Mouse (Mus musculus): Measurements from ENCODE around the gene Gm15517.
"Not testable (repeated sequence)": the region's sequence is repeated elsewhere in the genome, so short reads cannot be mapped to it uniquely, and the experiment has no call there.

Gene Gm15517

DNA sequence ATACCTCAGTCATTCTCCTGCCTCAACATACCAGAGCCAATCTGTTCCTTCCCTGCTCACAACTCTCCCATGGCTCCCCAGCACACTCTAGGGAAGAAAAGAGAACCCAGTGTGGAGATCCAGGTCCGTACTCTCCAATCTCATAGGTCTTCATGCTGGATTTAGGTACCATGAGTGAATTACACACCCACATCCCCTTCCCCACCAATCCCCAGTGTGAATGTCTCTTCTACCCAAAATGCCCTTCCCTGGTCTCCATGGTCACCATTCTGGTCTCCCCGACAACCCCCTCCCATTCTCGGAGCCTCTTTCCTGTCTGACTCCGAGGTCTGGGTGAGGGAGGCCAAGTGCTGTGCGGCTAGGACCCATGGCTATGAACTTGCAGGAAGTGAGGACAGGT lies at the start of gene Gm15517:
TSS of gene Gm15517 (plus strand) at position 301 of the 400 bp plus-strand sequence.
- no peak for DNase-seq (ENCODE audit: low spot score in 2 of 2)

DNA sequence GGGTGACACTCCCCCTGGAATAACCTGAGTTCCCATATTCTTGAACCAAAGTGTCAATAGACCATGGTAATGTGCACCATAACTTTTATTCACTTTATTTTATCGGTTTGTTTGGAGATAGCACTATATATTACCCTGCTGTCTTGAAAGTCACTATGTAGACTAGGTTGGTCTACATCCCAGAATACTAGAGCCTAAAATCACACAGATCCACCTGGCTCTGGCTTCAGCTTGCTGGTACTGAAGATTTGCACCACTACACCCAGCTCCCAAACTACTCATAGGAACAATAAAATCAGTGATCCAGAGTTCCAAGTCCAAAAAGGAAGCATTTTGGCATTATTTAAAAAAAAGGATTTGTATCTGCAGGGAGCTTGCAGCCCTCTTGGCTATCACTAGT lies 45.6 kb upstream of the Gm15517 start, which contains the start of gene Klk1b5:
TSS of gene Klk1b5 (plus strand) at position 301 of the 400 bp plus-strand sequence.
- DNase-seq (ENCODE audit: low spot score in 2 of 2) = no peak

DNA sequence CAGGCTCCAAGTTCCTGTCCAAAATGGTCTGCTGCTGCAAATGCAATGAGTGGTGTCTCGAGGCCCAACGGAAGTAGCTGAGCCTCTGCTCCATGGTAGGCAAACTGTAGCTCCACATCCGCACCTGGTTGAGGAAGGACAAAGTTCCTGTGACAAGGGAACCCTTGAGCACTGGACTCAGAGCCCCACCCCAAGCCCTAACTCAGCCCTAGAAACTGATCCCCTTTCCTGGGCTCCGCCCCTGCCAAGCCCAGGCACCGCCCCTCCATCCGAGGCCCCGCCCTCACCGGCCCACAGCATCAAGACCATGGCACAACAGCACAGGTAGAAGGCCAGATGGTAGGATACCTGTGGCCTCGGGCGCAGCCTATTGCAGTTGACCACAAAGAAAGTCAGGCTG lies 39.6 kb upstream of the Gm15517 start:
- not testable (repeated sequence) for DNase-seq (ENCODE audit: low spot score in 2 of 2)

GRCm38 (mm10) chr7:44222335-44222734 lies 38.9 kb upstream of the Gm15517 start:
- not testable (repeated sequence) for DNase-seq (ENCODE audit: low spot score in 2 of 2)

DNA sequence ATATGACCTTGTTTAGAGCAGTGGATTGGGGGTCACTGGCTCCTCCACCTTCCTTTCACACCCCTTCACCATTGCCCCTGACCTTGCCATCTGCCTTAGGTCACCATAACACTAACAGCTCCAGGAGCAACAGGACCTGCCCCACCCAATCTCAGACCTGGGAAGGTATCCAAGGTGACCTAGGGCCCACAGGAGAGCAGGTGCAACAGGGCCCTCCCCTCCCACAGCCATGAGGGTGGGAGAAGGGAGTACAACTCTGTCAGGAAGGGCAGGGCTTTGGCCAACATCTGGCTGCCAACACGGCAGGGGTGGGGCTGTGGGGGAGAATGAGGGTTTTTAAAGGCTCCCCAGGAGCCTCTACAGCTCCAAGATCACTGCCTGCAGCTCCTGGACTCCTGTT lies 36.2 kb upstream of the Gm15517 start, which contains the start of gene Klk1:
TSS of gene Klk1 (plus strand) at position 285 of the 400 bp plus-strand sequence.
- no peak for DNase-seq (ENCODE audit: low spot score in 2 of 2)

DNA sequence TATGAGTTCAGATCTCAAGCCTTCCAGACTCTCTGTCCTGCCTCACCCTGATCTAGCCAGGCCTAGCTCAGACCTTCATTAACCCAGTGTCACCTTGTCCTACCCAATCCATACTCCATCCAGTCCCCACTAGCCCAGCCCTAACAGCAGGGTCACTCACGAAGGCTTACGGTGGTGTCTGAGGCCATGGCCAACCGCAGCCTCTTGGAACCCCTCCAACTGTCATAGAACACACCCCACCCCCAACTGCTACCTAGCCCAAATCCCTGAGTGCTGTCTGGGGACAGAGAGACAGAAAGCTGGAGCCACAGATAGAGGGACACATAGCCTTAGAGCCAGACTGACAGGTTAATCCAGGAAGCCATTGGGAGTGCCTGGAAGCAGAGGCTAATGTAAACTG lies 25.3 kb upstream of the Gm15517 start, which contains the start of gene Gm36864:
TSS of gene Gm36864 (plus strand) at position 269 of the 400 bp plus-strand sequence.
- no peak for DNase-seq (ENCODE audit: low spot score in 2 of 2)

- DNase-seq (ENCODE audit: low spot score in 2 of 2) = no peak
These were observed 21.3 kb upstream of the Gm15517 start for GRCm38 (mm10) chr7:44239913-44240312.

- DNase-seq (ENCODE audit: low spot score in 2 of 2) = no peak
These were observed 20.5 kb upstream of the Gm15517 start for GRCm38 (mm10) chr7:44240712-44241111.

DNA sequence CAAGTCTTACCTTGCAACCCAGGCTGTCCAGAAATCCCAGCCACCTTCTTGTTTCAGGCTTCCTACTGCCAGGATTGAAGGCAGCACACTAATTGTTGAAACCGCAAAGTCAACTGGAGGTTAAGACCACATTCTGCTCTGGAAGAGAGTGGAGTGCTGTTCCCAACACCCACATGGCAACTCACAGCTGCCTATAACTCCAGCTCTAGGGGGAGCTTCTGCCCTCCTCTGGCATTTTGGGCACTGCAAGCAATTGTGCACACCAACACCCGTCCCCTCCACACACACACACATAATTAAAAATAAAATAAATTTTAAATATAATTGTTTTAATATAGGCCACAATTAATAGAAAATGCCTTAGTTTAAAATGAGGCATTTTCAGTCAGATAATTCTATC lies 20.1 kb upstream of the Gm15517 start:
- DNase-seq (ENCODE audit: low spot score in 2 of 2) = no peak

- DNase-seq (ENCODE audit: low spot score in 2 of 2) = no peak
These were observed 17.2 kb upstream of the Gm15517 start for GRCm38 (mm10) chr7:44244080-44244479.

DNA sequence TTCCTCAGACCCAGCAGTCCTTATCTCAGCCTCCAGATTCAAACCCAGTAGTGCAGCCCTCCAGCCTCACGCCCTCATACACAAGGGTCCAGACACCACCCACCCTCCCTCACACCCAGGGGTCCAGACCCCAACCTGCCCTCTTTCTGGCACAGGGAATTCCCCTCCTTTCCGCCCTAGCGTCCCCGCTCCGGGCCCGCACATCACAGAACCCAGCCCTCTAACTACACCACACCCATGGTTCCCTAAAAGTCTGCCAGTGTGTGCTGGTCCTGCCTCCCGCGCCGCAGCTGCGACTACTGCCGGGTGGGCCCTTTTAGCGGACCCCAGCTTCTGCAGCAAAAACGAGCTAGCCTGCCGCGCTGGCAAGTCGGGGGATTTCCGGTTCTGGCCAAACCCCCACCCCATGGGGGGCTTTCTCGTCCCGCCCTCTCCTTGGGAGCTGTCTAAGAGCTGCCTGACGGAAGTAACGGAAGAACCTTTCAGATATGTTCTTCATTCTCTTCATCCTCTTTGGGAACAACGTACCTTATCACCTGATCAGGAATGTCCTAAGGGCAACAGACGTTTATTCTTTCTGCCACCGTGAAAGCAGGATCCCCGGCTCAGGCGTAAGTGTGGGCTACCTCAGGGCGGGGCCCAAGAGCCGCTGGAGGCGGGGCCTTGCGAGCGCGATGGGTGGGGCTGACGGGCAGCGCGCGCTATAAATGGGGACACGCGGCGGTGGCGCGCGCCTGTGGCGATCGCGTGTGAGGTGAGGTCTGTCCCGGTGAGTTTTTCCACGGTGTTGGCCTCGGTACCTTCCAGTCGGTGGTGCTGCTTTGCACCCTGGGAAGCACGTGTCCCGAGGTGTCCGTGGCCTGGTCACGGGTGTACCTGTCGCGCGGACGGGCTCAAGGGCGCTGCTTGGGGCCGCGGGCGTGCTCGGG lies 14.9 kb upstream of the Gm15517 start, which contains the start of the genes 1700028J19Rik and 2410002F23Rik:
TSS of gene 1700028J19Rik (minus strand) at position 641 of the 929 bp plus-strand sequence.
TSS of gene 2410002F23Rik (plus strand) at position 668 of the 929 bp plus-strand sequence.
- peak; percentile 93 to 96 for DNase-seq (ENCODE audit: low spot score in 2 of 2)

- DNase-seq (ENCODE audit: low spot score in 2 of 2) = no peak
These were observed 14.2 kb upstream of the Gm15517 start for GRCm38 (mm10) chr7:44246984-44247470.

GRCm38 (mm10) chr7:44247971-44248370 lies 13.3 kb upstream of the Gm15517 start:
- DNase-seq (ENCODE audit: low spot score in 2 of 2) = no peak

DNA sequence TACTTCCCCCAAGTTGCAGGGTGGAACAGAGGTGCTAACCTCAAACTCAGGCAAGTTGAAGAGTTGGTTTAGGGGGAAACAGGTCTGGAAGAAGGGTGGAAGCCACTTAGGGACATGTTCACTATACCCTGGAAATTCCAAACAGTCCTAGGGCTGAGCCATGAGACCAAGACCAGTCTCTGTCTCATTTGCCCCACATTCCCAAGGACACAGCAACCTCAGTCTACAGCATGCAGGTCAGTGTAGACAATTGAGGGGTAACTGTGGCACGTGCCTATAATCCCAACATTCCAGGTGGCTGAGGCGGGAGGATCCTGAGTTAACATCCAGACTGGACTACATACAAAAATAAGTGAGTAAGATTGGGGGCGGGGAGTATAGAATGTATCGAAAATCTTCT lies 12.0 kb upstream of the Gm15517 start:
- DNase-seq (ENCODE audit: low spot score in 2 of 2) = no peak

DNA sequence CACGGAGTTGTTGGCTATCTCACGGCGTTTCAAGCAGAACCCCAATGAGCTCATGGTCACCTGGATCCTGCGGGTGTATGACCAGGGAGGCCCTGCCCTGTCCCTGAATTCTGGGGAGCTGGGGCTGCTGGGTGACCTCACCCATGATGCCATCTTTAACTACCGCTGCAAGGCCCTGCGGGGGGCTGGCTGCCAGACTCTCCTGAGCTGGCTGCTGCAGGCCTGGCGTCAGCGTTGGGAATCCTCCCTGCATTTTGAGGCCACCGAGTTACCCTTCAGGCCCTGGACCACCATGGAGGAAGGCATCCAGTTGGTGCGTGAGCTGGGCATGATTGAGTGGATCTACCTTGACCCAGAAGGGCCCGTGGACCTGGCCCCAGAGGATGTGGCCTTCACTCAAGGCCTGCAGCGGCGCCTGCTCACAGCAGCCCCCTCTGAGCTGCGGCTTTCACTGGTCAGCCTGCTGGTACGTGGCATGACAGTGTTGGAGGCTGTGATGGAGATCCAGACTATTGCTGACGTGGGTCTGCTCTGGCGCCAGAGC lies 10.4 kb upstream of the Gm15517 start:
- DNase-seq (ENCODE audit: low spot score in 2 of 2) = not testable (repeated sequence)

DNA sequence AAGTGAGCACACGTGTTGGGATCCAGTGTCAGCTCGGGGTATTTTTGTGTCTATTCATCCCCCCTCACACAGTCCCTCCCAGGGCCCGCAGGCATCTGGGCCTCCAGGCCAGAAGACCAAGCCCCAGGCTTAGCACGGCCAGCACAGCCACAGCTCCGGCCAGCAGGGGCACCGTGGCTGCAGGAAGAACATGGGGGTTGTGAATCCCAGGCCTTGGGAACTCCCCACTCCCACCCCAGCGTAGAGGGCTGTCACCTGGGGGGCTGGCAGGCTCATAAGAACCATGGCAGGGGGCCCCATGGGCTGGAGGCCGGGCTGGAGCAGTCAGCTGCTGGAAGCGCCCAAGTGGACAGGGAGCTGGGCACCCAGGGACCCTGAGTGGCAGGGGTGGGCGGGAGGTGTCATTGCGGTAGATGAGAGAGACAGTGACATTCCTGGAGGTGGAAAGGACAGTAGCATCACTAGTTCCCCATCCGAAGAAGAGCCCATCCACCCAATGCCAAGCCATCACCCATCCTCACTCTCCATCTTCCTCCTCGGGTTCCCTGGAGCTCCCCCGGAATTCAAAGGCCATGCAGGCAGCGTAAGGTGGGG lies 8.1 kb upstream of the Gm15517 start:
- DNase-seq (ENCODE audit: low spot score in 2 of 2) = no peak

GRCm38 (mm10) chr7:44254930-44255329 lies 6.3 kb upstream of the Gm15517 start:
- DNase-seq (ENCODE audit: low spot score in 2 of 2) = no peak

DNA sequence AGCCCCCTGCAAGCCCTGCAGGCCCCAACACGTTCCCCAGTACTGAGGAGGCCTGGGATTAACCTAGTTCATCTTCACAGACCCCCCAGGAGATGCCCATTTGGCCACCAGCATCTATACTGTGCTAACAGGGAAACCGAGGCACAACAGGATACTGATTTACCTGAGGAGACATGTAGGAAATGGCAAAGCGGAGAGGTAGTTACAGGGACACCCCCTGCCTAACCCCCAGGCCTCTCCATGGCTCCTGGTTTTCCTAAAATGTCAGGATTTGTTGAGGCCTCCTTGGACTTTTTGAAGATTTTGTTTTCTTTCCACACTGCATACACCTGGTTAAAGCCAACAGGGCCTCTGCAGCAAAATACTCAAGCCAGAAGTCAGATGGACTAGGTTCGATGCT lies 4.0 kb upstream of the Gm15517 start, which contains the start of gene Acp4:
TSS of gene Acp4 (minus strand) at position 101 of the 400 bp plus-strand sequence.
- no peak for DNase-seq (ENCODE audit: low spot score in 2 of 2)

DNA sequence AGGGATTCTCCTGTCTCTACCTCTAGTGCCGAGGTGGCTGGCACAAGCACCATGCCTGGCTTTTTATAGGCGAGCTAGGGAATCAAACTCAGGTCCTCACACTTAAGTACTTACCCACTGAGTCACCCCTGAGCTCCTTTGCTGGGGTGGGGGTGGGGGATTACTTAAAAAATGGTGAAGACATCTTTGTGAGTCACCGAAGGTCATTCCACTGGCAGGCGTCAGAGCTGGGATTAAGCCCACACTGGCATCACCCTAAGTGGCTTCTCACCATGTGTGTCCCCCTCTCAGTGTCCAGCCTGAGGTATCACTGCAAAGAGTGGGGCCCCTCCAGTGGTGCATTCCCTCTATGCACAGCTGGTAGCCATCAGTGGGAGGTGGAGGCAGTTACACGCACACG lies 837 bp upstream of the Gm15517 start:
- no peak for DNase-seq (ENCODE audit: low spot score in 2 of 2)

DNA sequence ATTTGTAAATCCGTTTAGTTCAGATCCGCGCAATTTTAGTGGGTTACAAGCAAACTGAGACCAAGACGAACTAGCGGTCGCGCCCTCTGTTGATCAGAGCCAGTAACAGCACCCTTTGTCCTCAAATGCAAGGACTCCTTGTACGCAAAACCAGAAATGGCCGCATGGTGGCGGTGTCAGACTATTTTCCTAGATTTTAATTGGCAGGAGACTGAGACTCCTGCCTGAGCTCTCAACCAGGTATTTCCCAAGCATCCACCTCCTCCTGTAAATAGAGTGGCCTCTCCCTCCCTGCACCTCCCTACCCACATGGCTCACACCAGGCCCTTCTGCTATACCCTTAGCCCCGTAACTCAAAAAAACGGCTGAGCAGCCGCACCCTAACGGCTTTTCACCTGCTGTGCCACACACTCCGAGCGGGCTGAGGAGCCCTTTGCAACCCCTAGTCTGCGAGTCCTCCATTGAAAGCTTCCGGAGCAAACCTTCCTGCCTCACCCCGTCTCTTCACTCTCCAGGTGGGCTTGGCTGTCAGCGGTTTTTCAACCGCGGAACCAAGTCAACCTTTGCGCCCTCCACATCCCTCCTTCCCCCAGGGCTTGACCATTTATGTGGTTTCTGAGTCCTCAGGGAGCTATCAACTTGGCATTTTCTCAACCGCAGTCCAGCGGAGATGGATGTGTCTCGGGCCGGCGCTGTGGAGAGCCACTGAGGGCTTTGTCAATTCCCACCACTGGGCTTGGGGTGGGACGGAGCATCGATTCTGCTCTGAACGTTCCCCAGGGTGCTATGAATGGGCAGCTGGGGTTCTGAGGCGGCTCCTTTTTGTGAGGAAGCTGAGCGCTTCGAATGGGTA lies 1.8 kb downstream of the Gm15517 start:
- peak; percentile 89 to 94 for DNase-seq (ENCODE audit: low spot score in 2 of 2)

DNA sequence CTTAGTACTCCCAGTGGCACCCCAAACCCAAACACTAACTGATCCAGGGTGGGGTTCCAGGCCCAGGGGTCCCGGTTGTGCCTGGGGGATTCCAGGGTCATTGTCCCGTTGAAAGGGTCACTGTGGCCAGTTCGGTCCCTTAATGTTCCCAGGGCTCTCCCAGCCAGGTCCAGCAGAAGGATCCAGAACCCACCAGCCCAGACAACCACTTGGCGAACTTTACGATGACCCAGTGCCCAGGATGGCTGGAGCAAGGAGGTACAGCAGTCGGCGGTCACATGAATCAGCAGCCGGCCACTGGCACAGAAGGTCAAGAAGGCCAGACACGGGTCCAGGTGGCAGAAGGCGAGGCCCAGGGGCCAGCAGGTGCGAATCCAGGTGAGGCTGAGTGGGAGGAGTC lies 6.9 kb downstream of the Gm15517 start:
- DNase-seq (ENCODE audit: low spot score in 2 of 2) = no peak
